In the genomic region with DNA sequence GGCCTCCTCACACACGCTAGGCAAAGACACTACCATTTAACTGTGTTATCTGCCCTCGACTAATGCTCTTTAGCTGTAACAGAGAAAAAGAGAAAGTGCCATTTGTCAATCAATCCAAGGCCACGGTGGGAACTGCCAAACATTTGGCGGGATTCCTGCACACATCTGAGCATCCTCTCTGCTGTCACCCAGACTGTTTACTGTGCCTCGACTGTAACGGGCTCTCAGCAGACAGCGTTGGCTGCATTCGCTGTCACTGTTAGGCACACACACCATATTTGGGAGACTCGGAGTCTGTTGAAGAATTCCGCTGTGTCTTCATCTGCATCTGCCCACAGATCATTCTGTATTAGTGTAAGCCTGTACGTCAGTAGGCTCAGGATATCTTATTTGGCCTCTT, we compare ENCODE assay signal across 26 mouse cellular contexts. TPM values are rescaled to one million over a fixed set of nuclear protein-coding genes. Genes with fewer than 3 reads are reported as not detected.
DNase-seq lines count a peak whose midpoint lies in the region; ATAC-seq and TF ChIP-seq lines count a peak whose summit lies in the region.
"Had no signal": no experiment of that assay in that cellular context is flagged by ENCODE, and none has a peak within 500 bp of the region (broad histone marks: within the 10 kb centered on the region; RNA-seq: fewer than 3 reads in every experiment).

No protein-coding gene starts in this region.

- DNase-seq in lung, embryonic 14.5 days = peak; percentile 66
- DNase-seq in lung, postnatal 25 days (ENCODE audit: low spot score) = no peak
- DNase-seq in brain, adult 2 months (ENCODE audit: low read depth, low spot score) = peak; percentile 64
- peak; percentile 45 for DNase-seq in layer of hippocampus, adult 9-11 months
- DNase-seq in hindbrain, embryonic 10.5 days (ENCODE audit: low spot score) = no peak
- DNase-seq in heart, postnatal 4 days = no peak
- DNase-seq: adrenal gland, postnatal 10 days; cerebellum, adult 8-10 months; cerebellum, postnatal 36 days; embryo, embryonic 11 days; gastrocnemius, postnatal 14 days; heart, adult 11 months; heart, postnatal 14 days; kidney, adult 18-20 months; kidney, postnatal 4 days; liver, embryonic 13.5 days; lung, postnatal 10 days had no signal

- 68% methylated on average over 11 of the region's 11 CpGs for WGBS in forebrain, embryonic 13.5 days
- WGBS in forebrain, embryonic 12.5 days = 80% methylated on average over 11 of the region's 11 CpGs
- 35% methylated on average over 11 of the region's 11 CpGs for WGBS in lung, embryonic 14.5 days
- 78% methylated on average over 11 of the region's 11 CpGs for WGBS in hindbrain, embryonic 10.5 days

- H3K4me2 ChIP-seq in forebrain, embryonic 13.5 days = no peak overlapping the region
- no peak overlapping the region for H3K4me2 ChIP-seq in forebrain, embryonic 12.5 days
- H3K4me2 ChIP-seq in lung, embryonic 14.5 days = peak overlapping the region; percentile 21; the same call in 1 of the 2 replicates
- H3K4me2 ChIP-seq: embryonic facial prominence, embryonic 13.5 days; heart, embryonic 12.5 days; hindbrain, embryonic 13.5 days; liver, embryonic 13.5 days; midbrain, embryonic 12.5 days had no signal

- H3K4me3 ChIP-seq in forebrain, embryonic 13.5 days = no peak overlapping the region
- no peak overlapping the region for H3K4me3 ChIP-seq in forebrain, embryonic 12.5 days (replicated peaks)
- no peak overlapping the region for H3K4me3 ChIP-seq in lung, embryonic 14.5 days (ENCODE audit: low read depth, low read length)
- no peak overlapping the region for H3K4me3 ChIP-seq in hindbrain, embryonic 10.5 days
- H3K4me3 ChIP-seq: embryonic facial prominence, embryonic 13.5 days; erythroblast, embryonic 14.5 days; heart, embryonic 12.5 days; hindbrain, embryonic 13.5 days; left cerebral cortex, adult 2 months; liver, embryonic 13.5 days; midbrain, embryonic 12.5 days had no signal

- H3K9ac ChIP-seq in forebrain, embryonic 13.5 days = no peak overlapping the region
- no peak overlapping the region for H3K9ac ChIP-seq in forebrain, embryonic 12.5 days
- no peak overlapping the region for H3K9ac ChIP-seq in lung, embryonic 14.5 days
- H3K9ac ChIP-seq: embryonic facial prominence, embryonic 13.5 days; heart, embryonic 12.5 days; hindbrain, embryonic 13.5 days; liver, embryonic 13.5 days; midbrain, embryonic 12.5 days had no signal

- H3K36me3 ChIP-seq in forebrain, embryonic 13.5 days (ENCODE audit: poor library complexity, severe bottlenecking) = no peaks in the 10 kb centered on the region
- H3K36me3 ChIP-seq in forebrain, embryonic 12.5 days (replicated peaks) = no peaks in the 10 kb centered on the region
- H3K36me3 ChIP-seq in lung, embryonic 14.5 days (ENCODE audit: insufficient read depth) = peaks cover 7% of the 10 kb centered on the region
- H3K36me3 ChIP-seq in hindbrain, embryonic 10.5 days = 0 out of 2 replicates have a peak, but pooled peaks cover 4% of the 10 kb centered on the region
- H3K36me3 ChIP-seq: liver, embryonic 13.5 days; midbrain, embryonic 12.5 days had no signal

- no peaks in the 10 kb centered on the region for H3K9me3 ChIP-seq in forebrain, embryonic 13.5 days (replicated peaks)
- H3K9me3 ChIP-seq in forebrain, embryonic 12.5 days = no peaks in the 10 kb centered on the region
- no peaks in the 10 kb centered on the region for H3K9me3 ChIP-seq in lung, embryonic 14.5 days (ENCODE audit: low read depth, low read length)
- no peaks in the 10 kb centered on the region for H3K9me3 ChIP-seq in hindbrain, embryonic 10.5 days
- H3K9me3 ChIP-seq: hindbrain, embryonic 13.5 days; liver, embryonic 13.5 days had no signal

- no peaks in the 10 kb centered on the region for H3K27me3 ChIP-seq in forebrain, embryonic 13.5 days
- no peaks in the 10 kb centered on the region for H3K27me3 ChIP-seq in forebrain, embryonic 12.5 days
- no peaks in the 10 kb centered on the region for H3K27me3 ChIP-seq in lung, embryonic 14.5 days (ENCODE audit: insufficient read depth, low read length)
- H3K27me3 ChIP-seq in hindbrain, embryonic 10.5 days (ENCODE audit: insufficient read depth, poor library complexity, severe bottlenecking) = no peaks in the 10 kb centered on the region; the same call in 1 of the 2 replicates
- H3K27me3 ChIP-seq: embryonic facial prominence, embryonic 13.5 days; heart, embryonic 12.5 days; midbrain, embryonic 12.5 days had no signal

- ATAC-seq in forebrain, embryonic 13.5 days = peak; percentile 68; the same call in 1 of the 2 replicates
- no peak for ATAC-seq in forebrain, embryonic 12.5 days (ENCODE audit: low FRiP score)
- ATAC-seq in lung, embryonic 14.5 days (ENCODE audit: insufficient read depth) = peak; percentile 60; the same call in 1 of the 2 replicates
- ATAC-seq: inflammation-experienced regulatory T-cells, adult 6 months had no signal

- no peak overlapping the region for H3K27ac ChIP-seq in forebrain, embryonic 13.5 days
- H3K27ac ChIP-seq in forebrain, embryonic 12.5 days = no peak overlapping the region
- H3K27ac ChIP-seq in lung, embryonic 14.5 days (ENCODE audit: low read depth) = no peak overlapping the region
- no peak overlapping the region for H3K27ac ChIP-seq in hindbrain, embryonic 10.5 days
- H3K27ac ChIP-seq: embryonic facial prominence, embryonic 13.5 days; hindbrain, embryonic 13.5 days; left cerebral cortex, adult 2 months; liver, embryonic 13.5 days; midbrain, embryonic 12.5 days had no signal

- no peak for TF ChIP-seq CTCF in lung, embryonic 14.5 days (IDR thresholded peaks at IDR 0.05; ENCODE audit: low read depth)

- H3K4me1 ChIP-seq in forebrain, embryonic 13.5 days = peaks cover 18% of the 10 kb centered on the region; the same call in 1 of the 2 replicates
- H3K4me1 ChIP-seq in forebrain, embryonic 12.5 days = peaks cover 10% of the 10 kb centered on the region
- H3K4me1 ChIP-seq in lung, embryonic 14.5 days (ENCODE audit: insufficient read depth) = 0 out of 2 replicates have a peak, but pooled peaks cover 6% of the 10 kb centered on the region
- peaks cover 10% of the 10 kb centered on the region for H3K4me1 ChIP-seq in hindbrain, embryonic 10.5 days (replicated peaks)
- H3K4me1 ChIP-seq: embryonic facial prominence, embryonic 13.5 days had no signal

RNA-seq across cellular contexts. Expression of gene Camk2d, which starts 6.7 kb away (rescaled TPM):
- 17.8 and 20.6 TPM in 2 replicates for polyA plus RNA-seq in forebrain, embryonic 13.5 days (2015; fragmentation: Nextera tagmentation; extraction: Ambion mirVana)
- 19.7 and 24.0 TPM in 2 replicates for polyA plus RNA-seq in forebrain, embryonic 12.5 days (2016; fragmentation: Nextera tagmentation; extraction: Ambion mirVana)
- 43.2 and 44.8 TPM in 2 replicates for polyA plus RNA-seq in lung, embryonic 14.5 days (2014; fragmentation: Nextera tagmentation; extraction: Ambion mirVana)
- 11.4 and 11.9 TPM in 2 replicates for polyA plus RNA-seq in hindbrain, embryonic 10.5 days (2016; fragmentation: Nextera tagmentation; extraction: Ambion mirVana)
- 100 to 1,000 TPM; 208 to 210 TPM for total RNA-seq in heart, postnatal 4 days (2021)
- polyA plus RNA-seq: erythroblast, embryonic 14.5 days had no signal

Comparison
In these comparisons a context has a peak if more than half of its experiments do, and no peak if none do; other contexts are left out.
1. DNase-seq: peak in lung, embryonic 14.5 days (single experiment), brain, adult 2 months (single experiment) and layer of hippocampus, adult 9-11 months (single experiment); none in lung, postnatal 25 days (single experiment), hindbrain, embryonic 10.5 days (single experiment) and heart, postnatal 4 days (single experiment).